Mouse (Mus musculus) kidney, embryonic 14.5 days (tissue): ENCODE data around the gene 1190002N15Rik. TPM values are rescaled to one million over a fixed set of nuclear protein-coding genes. Genes with fewer than 3 reads are reported as not detected.

ENCODE experiments used
- ATAC-seq: fragments of 200-750 bp; cut with Nextera tagmentation; 2 replicates; pipeline ENCODE4 v1.8.0; 2017; ENCODE audit warnings: moderate number of reproducible peaks, mild to moderate bottlenecking, moderate TSS enrichment, moderate library complexity; ENCODE audit not compliant: low FRiP score, low TSS enrichment
- H3K27ac ChIP-seq: fragments of 300-500 bp; sonication (generic); 2 replicates; pipeline ENCODE4 v1.5.1; 2014; ENCODE audit warnings: low read depth, mild to moderate bottlenecking, low read length, moderate library complexity, mixed read lengths
- H3K27me3 ChIP-seq: fragments of 300-500 bp; sonication (generic); 2 replicates; pipeline ENCODE4 v1.6.1; 2014; ENCODE audit warnings: mild to moderate bottlenecking, low read length; ENCODE audit not compliant: control insufficient read depth, insufficient read depth
- H3K36me3 ChIP-seq: fragments of 300-500 bp; sonication (generic); 2 replicates; pipeline ENCODE4 v1.6.1; 2014; ENCODE audit warnings: low read length, mixed read lengths; ENCODE audit not compliant: control insufficient read depth, insufficient read depth
- H3K4me1 ChIP-seq: fragments of 300-500 bp; sonication (generic); 2 replicates; pipeline ENCODE4 v1.6.1; 2014; ENCODE audit warnings: low read length, mixed read lengths; ENCODE audit not compliant: control insufficient read depth, insufficient read depth
- H3K4me2 ChIP-seq: fragments of 300-500 bp; sonication (generic); replicated peaks from 2 replicates; pipeline ENCODE4 v1.6.1; 2014; ENCODE audit warnings: low read depth, mild to moderate bottlenecking, low read length
- H3K4me3 ChIP-seq: fragments of 300-500 bp; sonication (generic); 2 replicates; pipeline ENCODE4 v1.5.1; 2014; ENCODE audit warnings: mild to moderate bottlenecking, low read length
- H3K9ac ChIP-seq: fragments of 300-500 bp; sonication (generic); 2 replicates; pipeline ENCODE4 v1.6.1; 2014; ENCODE audit warnings: low read depth, mild to moderate bottlenecking, low read length, moderate library complexity
- H3K9me3 ChIP-seq: fragments of 300-500 bp; sonication (generic); 2 replicates; pipeline ENCODE4 v1.6.1; 2016; ENCODE audit warnings: low read length; ENCODE audit not compliant: control insufficient read depth
- WGBS: fragments of 180-500 bp; shearing (Covaris S2); extraction: QIAGEN DNeasy Blood & Tissue Kit; methylation state at CpG from one replicate; pipeline ENCODE4 v1.1.7; 2014; 5-methylcytosine and 5-hydroxymethylcytosine counted together
- polyA plus RNA-seq: library from polyadenylated mRNA; unstranded; fragments of >200 nt; fragmentation: Nextera tagmentation; extraction: Ambion mirVana; gene quantifications from 2 replicates; pipeline ENCODE4 v1.2.1, GENCODE M21; 2014

Gene 1190002N15Rik
- 17.8 and 17.9 TPM in 2 replicates for polyA plus RNA-seq

DNA sequence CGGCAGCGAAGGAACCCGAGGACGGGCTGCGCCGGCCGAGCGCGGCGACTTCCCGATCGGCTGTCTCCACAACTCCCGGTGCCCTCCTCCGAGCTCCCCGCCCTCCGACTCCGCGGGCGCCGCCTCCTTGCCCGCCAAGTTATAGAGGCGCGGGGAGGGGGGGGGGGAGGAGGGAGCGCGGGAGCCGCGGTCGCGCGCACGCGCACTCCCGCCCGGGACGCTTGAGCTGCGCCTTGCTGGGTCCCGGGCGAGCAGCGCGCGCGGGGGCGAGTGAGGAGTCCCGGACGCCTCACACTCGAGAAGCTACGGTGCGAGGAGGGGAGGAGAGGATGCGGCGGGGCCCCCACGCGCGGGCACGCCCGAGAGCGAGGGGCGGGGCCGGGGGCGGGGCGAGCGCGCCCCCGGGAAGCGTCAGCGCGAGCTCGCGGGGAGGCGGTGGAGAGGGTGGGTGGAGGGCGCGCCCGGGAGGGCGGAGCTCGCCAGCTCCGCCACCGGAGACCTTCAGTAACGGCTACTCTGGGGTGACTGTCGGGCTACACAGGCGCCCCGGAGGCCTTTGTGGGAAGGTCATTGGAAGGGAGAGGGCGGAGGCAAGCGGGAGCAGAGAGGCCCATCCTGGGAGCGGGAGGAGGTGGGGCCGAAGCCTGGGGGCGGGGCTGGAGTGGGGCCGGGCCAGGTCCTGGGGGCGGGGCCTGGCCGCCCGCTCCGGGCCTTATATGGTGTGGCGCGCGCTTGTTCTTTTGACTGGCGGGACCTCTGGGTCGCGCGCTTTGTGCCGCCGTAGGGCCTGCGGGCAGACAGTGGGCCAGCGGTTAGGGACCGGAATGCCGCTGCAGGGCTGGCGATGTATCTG lies at the start of gene 1190002N15Rik:
1190002N15Rik (minus strand) TSS at position 112 of the 853 bp plus-strand sequence.
- Histone ChIP-seq H3K9me3 (no peaks in the 10 kb centered on the region), H3K4me2 (peak within 1 kb of the TSS; percentile 87), H3K27me3 (no peaks in the 10 kb centered on the region), H3K27ac (peak within 1 kb of the TSS; percentile 88), H3K4me1 (0 out of 2 replicates have a peak, but pooled peaks cover 11% of the 10 kb centered on the region), H3K4me3 (peak within 1 kb of the TSS; percentile 64), H3K9ac (peak within 1 kb of the TSS; percentile 79), H3K36me3 (no peaks in the 10 kb centered on the region)
- ATAC-seq: peak; percentile 93
- WGBS: 1% methylated on average over 69 of the region's 104 CpGs

DNA sequence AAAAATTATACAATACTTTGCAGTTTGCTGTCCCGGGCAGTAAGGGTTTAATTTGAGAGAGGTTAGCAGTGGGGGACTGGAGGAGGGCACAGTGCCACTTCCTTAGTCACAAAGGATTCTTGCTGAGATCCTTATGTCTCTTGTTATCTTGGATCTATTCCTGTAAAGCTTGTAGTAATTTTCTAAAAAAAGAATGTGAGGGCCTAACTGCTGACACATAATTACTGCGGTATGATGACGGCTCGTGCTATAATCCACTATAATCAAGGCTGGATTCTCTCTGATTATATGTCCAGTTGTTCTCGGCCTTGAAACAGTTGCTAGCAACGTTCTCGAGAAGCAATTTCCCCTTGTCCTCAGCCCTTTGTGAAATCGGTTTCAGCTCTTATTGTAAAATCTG lies 44.4 kb upstream of the 1190002N15Rik start:
- H3K27ac ChIP-seq: no peak overlapping the region
- H3K9ac ChIP-seq: no peak overlapping the region
- no peaks in the 10 kb centered on the region for H3K9me3 ChIP-seq
- H3K4me2 ChIP-seq: no peak overlapping the region
- H3K36me3 ChIP-seq: no peaks in the 10 kb centered on the region
- H3K27me3 ChIP-seq: no peaks in the 10 kb centered on the region
- H3K4me3 ChIP-seq: no peak overlapping the region
- no peak for ATAC-seq
- 86% methylated on average over 8 of the region's 8 CpGs for WGBS
- no peaks in the 10 kb centered on the region for H3K4me1 ChIP-seq

DNA sequence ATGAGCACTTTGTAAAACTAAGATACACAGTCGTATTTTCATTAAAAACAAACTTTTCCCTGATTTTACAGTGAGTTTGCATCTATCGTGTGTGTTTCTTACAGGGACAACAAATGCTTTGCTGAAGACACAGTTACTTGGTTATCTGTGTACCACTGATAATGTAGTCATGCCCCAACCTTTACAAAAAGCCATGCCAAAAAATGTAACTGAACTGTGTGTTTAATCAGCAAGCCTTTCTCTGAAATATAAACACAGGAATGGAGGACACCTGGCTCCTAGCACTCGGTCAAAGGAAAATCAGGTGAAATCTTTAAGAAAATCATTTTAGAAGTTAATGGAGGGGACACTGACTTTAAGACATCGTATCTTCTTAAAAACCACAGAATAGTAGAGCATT lies 43.8 kb upstream of the 1190002N15Rik start:
- no peaks in the 10 kb centered on the region for H3K9me3 ChIP-seq
- no peak overlapping the region for H3K9ac ChIP-seq
- H3K27me3 ChIP-seq: no peaks in the 10 kb centered on the region
- no peaks in the 10 kb centered on the region for H3K4me1 ChIP-seq
- ATAC-seq: no peak
- 90% methylated on average over 4 of the region's 4 CpGs for WGBS
- no peaks in the 10 kb centered on the region for H3K36me3 ChIP-seq
- no peak overlapping the region for H3K4me3 ChIP-seq
- H3K4me2 ChIP-seq: no peak overlapping the region
- no peak overlapping the region for H3K27ac ChIP-seq

DNA sequence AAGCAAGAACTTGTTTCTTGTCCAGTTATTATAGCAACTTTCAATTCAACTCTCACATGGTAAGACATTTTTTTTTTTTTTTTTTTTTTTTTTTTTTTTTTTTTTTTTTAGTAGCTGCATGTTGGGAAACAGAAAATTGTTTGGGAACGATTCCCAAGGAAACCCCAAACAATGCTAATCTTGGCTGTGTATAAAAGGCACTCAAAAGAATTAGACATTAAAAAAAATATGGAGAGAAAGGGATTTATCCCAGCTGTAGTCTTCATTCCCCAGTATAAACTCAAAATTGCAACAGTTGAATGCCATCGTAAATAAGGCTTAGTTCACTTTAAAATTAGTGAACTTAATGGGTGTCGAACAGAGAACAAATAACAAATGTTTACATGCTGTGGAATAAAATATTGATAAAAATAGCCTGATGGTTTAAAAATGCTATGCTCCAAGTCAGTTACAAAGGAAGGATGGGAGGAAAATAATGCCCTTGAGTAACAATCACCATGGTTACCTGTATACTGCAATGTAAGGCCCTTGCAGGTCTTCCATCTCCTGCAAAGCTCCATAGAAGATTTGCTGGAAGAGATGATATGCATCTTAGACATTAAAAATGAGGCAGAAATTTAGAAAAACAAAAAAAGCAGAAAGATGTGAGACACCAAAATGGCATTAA lies 42.3 kb upstream of the 1190002N15Rik start:
- Histone ChIP-seq H3K4me2 (no peak overlapping the region), H3K27me3 (no peaks in the 10 kb centered on the region), H3K9me3 (no peaks in the 10 kb centered on the region), H3K9ac (no peak overlapping the region), H3K4me3 (no peak overlapping the region), H3K36me3 (no peaks in the 10 kb centered on the region), H3K4me1 (no peaks in the 10 kb centered on the region), H3K27ac (no peak overlapping the region)
- no peak for ATAC-seq
- WGBS: 81% methylated on average over 3 of the region's 3 CpGs

DNA sequence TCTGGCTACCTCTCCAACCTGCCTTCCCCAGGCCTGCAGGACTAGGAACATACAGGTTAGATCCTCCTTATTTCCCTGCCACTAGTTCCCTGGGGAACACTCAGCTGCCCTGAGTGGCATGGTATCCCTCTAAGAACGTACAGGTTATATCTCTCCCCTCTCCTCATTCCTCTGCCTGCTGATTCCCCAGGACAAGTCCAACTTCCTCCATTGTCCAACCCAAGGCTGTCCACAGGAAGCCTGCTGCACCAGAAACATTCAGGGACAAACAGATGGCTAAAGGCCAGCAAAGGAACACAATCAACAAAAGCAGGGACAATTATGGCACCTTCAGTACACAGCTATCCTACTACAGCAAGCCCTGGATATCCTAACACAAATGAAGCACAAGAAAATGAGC lies 33.9 kb upstream of the 1190002N15Rik start:
- Histone ChIP-seq H3K4me3 (no peak overlapping the region), H3K9ac (no peak overlapping the region), H3K9me3 (no peaks in the 10 kb centered on the region), H3K4me1 (no peaks in the 10 kb centered on the region), H3K4me2 (no peak overlapping the region), H3K27ac (no peak overlapping the region), H3K36me3 (no peaks in the 10 kb centered on the region), H3K27me3 (no peaks in the 10 kb centered on the region)
- 64% methylated on average over 1 of the region's 1 CpGs for WGBS
- ATAC-seq: no peak

DNA sequence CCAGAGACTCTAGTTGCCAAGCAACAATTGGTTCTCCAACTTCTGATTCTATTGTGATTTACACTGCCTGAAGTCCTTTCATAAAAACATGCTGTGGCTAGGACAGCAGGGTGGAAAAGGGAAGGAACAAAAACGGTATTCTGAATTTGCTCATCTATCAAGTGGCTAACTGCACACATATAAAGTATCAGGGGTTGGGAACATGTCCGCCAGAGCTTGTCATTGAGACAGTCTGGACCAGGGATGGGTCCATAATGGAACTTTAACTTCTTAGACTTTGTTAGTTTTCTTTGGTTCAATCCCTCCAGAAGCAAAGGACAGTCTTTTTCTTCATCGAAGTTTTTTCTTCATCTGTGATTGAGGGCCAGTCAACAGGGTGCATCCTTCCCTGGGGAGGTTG lies 30.5 kb upstream of the 1190002N15Rik start:
- WGBS: 76% methylated on average over 3 of the region's 3 CpGs
- H3K36me3 ChIP-seq: no peaks in the 10 kb centered on the region
- H3K27me3 ChIP-seq: no peaks in the 10 kb centered on the region
- H3K27ac ChIP-seq: no peak overlapping the region
- no peaks in the 10 kb centered on the region for H3K4me1 ChIP-seq
- H3K4me2 ChIP-seq: no peak overlapping the region
- no peak overlapping the region for H3K9ac ChIP-seq
- no peaks in the 10 kb centered on the region for H3K9me3 ChIP-seq
- no peak overlapping the region for H3K4me3 ChIP-seq
- no peak for ATAC-seq

DNA sequence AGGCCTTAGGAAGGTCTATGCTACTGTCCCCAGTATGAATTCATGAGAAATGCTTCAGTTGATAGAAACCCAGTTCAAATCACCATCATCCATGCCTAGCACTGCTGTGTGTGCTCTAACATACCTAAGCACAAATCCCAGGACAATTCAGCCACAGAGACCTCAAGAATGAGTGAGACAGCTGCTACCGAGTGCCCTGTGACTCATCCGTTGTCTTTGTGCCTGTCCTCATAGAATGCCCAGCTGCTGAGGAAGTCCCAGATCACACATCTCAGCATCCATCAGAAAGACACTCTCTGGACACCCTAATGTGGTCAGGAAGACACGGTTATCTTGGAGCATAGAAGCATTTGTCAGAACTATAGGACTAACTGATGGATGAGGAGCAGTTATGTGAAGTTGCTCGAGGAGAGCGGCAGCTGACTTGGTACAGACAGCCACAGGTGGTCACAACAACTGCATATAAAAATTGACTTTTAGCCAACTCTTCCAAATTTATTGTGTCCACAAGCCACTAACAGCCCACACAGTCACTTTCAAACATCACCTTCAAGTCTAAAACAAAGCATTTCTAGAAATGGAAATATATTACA lies 29.9 kb upstream of the 1190002N15Rik start:
- Histone ChIP-seq H3K9ac (no peak overlapping the region), H3K27me3 (no peaks in the 10 kb centered on the region), H3K27ac (no peak overlapping the region), H3K4me1 (no peaks in the 10 kb centered on the region), H3K36me3 (no peaks in the 10 kb centered on the region), H3K4me3 (no peak overlapping the region), H3K4me2 (no peak overlapping the region), H3K9me3 (no peaks in the 10 kb centered on the region)
- WGBS: 81% methylated on average over 5 of the region's 5 CpGs
- ATAC-seq: no peak

DNA sequence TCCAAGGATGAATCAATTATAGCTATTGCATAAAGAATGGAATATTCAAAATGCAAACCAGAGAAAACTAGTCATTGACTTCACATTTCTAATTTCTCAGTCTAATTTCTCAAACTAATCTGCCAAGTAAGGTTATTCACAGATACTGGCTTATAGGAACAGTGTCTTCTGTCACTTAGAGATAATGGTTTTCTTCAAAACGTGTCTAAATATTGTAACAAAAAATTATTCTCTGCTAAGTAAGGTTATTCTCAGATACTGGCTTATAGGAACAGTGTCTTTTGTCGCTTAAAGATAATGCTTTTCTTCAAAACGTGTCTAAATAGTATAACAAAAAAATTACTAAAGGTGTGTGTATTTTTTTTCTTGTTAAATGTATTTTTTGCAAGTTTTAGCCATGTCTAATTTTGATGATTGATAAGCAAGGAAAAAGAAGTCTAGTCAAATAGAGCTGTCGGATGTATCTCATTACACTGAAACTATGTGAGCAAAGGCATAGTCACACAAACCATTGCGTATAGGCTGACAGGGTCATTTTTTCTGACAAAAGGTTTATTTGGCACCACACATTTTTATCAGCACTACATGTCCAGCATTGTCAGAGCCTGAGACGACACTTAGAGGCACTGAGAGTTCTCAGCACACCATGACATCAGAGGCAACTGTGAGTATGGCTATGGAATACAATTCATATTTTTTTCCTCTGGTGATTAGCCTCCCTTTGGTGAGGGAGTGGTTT lies 19.1 kb upstream of the 1190002N15Rik start:
- Histone ChIP-seq H3K27ac (no peak overlapping the region), H3K4me3 (no peak overlapping the region)
- no peak for ATAC-seq

More for the DNA sequence above, 19.1 kb upstream of the 1190002N15Rik start:
- H3K9ac ChIP-seq: no peak overlapping the region
- H3K9me3 ChIP-seq: no peaks in the 10 kb centered on the region
- no peaks in the 10 kb centered on the region for H3K4me1 ChIP-seq
- H3K36me3 ChIP-seq: no peaks in the 10 kb centered on the region
- H3K4me2 ChIP-seq: no peak overlapping the region
- no peaks in the 10 kb centered on the region for H3K27me3 ChIP-seq
- WGBS: 74% methylated on average over 6 of the region's 6 CpGs
